Mouse (Mus musculus) layer of hippocampus, postnatal 10 days (tissue): ENCODE measurements at regions not wholly inside any gene's neighbourhood (a gene's known extent, or its start where the extent isn't known, plus 50 kb on each side); places are given as distances from the start of the nearest gene placed in this dataset.
A peak's percentile ranks its signal among the peaks of the same experiment; 100 is the strongest.

Experiments
- DNase-seq, 2 experiments: peaks; one replicate each; pipeline ENCODE4 v3.0.0; 2021; ENCODE audit warnings: low spot score in 2 of 2

DNA sequence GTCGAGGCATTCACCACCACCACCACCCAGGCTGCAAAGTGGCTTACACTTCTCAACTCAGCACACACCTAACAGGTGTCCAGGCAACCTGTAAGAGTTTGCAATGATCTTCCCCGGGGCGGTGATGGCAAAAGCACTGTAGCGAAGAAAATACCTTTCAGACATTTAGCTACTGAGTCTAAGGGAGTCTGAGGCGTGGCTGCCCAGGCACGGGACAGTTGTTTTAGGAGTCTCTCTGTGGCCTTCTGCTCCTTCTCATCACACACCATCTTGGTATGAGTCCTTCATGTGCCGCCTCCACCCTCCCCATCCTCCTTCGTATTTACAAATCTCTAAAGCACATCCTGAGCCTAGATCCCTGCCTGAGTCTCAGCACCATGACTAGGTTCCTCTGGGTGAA, 186.0 kb downstream of the Setd4 start:
- DNase-seq: no peak

DNA sequence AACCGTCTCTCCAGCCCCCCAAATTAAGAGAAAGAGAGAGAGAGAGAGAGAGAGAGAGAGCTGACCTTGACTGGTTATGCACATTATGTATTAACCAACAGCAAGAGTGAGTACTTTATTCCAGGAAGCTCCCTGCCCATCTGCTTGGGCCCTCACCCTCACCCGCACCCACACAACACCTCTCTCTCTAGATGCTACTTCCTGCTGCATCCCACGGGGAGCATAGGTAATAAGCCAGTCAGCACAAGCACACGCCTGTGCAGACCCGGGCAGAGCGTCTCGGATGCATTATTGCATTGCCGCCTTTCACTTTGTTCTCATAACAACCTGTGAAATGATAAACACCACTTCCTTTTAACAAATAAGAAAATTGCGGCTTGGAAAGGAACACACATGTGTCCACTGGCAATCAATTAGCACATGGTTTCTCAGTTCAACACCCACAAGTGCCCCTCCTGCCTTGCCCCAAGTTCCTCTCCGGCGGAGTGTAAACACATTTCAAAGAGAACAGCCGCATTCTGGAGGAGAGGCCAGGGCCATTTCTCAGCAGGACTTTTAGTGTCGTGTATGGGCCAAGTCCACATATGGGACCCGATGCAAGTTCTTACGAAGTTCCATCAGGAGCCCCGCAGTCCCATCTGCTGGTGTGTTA, 211.7 kb downstream of the Setd4 start:
- no peak for DNase-seq

DNA sequence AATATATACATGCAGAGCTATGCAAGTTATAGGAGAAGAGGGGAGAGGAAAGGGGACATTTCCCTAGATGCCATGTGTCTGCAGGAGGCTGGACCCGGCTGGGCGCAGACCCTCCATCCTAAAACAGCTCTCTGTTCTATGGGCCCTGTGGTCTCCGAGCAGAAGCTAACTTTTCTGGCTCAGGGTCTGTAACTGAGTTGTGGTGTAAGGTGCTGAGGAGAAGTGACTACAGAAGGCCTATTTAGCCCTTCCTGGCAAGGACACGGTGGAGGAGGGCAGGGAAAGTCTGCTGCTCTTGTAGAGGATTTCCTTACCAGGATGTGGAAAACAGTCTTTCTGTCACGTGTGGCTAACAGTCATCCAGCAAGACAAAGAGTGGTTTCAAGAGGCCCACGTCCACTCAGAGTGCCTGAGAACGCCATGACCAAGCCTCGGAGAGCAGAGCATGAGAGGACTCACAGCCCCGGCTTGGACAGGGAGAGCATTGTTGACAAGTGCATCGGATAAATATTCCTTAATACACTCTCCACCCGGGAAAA, 216.2 kb downstream of the Setd4 start:
- no peak for DNase-seq

DNA sequence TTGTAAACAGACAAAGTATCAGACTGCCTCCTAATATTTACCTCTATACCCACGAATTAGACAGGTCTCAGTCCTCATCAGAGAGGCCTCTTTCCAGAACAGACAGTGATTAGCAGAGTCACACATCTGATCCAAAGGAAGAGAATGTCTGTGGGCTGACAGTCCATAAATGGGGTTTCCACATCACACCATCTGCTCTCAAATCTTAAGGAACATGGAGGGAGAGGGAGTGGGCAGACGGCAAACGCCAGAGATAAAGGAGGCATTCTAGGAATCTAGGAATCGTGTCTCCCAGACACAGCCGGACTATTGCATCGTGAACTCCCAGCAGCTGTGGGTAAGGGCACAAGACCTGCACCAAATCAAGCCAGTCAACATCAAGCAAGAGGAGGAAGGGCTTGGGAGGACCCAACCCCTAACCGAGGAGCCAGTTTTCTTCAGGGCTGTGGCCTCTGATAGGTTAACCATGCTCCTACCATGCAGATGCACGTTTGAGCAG, 219.8 kb downstream of the Setd4 start:
- no peak for DNase-seq

DNA sequence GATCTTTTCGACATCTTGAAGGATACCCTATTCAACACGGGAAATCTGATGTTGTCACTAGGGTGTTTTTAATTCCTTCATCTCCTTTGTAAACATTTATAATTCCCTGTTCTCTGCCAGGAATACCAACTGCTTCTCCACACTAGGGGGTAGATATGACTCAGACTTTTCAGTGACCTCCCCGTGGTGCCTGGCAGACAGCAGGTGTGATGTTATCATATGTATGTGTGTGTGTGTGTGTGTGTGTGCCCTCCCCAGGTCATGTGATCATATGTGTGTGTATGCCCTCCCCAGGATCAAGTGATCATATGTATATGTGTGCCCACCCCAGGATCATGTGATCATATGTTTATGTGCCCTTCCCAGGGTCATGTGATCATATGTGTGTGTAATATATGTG, 220.9 kb downstream of the Setd4 start:
- no peak for DNase-seq

DNA sequence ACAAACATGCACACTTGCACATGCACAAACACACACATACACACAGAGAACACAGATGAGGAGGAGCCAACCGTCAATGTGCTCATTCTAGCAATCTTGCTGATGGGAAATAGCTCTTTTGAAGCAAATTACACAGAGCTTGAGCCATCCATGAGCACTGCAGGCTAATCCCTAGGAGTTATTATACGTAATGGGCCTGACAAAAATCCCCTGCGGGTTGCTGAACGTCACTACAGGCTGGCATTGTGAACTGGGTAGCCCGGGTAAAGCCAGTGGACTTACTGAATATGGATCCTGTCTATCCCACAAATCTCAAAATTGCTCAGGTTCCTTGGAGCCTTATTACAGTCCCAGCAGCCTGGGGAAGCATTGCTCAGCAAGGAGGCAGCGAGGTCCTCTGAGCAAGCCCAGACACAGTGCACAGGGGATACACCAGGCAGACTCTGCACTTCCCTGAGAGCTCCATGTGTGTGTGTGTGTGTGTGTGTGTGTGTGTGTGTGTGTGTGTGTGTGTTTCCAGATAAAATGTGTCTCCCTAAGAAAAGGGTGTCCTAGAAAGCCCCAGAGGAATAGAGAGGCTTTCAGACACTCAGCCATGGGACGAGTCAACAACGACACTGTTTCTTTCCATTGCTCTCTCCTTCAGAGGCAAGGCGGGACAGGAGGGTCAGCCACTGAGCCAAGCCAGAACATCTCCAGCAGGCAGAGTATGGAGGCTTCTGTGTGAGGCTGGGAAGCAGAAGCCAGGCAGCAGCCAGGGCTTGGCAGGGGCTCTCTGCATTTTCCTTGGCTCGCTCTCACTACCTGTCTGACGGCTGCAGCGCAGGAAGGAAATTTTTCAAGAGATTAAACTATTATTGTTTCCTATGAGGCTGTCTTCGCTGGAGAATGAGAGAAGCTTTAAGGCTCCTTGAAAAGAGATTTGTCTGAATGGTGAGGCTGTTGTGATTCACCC, 222.9 kb downstream of the Setd4 start:
- DNase-seq: peak in 1 of 2 experiments; percentile 15

DNA sequence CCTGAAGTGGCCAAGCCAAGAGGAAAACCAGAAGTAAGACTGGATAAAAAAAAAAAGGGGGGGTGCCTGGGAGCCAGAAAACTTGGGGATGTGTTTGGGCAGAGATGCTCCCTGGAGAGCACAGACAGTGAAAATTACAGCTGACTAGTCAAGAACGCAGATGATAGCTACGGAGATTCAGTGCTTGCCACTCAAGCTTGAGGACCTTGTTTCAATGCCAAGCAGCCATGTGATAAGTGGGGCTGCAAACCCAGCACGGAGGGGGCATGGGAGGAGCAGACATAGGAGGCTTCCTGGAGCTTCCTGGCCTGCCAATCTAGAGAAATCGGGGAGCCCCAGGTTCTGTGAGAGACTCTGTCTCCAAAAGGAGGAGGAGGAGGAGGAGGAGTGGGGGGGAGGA, 223.7 kb downstream of the Setd4 start:
- DNase-seq: no peak

DNA sequence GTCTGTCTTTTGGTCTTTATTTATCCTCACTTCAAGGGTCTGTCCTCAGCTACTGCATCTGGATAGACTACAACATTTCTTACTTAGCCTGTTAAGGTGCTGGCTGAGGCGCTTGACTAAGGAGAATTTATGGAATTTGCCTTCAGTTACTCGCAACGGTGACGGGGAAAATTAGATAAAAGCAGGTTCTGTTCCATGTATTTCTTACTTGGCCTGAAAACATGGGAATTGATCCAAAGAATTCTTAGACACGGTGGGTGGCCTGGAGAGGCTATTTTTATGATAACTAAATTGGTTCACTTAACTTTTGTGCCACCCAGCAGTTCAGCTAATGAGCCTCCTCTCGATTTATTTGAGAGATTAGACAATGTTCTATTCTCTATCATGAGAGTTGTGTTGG, 224.3 kb downstream of the Setd4 start:
- no peak for DNase-seq

DNA sequence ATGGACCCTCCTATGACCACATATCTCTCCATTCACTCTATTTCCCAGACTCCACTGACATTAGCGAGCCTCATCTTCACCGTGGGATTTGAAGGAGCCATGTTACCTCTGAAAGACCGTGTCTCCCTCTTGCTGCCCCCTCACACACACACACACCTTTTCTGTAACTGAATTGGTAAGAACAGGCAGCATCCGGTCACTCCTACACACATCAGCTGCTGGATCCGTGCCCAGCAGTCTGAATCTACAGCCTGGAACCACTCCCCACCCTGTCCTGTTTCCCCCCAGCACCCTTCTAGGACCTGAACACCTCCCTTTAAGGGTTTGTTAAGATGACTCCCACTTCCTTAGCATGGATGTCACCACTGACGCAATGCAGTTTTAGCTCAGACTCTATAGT, 229.2 kb downstream of the Setd4 start:
- DNase-seq: no peak

DNA sequence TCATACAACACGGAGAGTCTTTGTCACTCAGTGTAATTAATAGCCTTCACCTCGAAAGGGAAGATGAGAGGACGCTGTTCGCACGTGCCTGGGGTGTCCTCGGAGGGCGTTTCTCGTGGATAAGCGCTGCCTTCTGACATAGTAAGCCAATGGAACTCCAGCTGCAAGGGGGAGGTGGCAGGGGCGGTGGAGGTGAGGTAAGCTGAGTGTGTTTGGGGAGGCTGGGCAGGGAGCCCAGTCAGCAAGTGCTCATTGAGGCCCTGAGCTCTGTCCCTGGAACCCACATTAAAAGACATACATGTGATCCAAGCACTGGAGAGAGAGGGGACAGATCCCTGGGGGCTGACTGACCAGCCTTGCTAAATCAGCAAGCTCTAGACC, 234.1 kb downstream of the Setd4 start:
- DNase-seq: no peak

DNA sequence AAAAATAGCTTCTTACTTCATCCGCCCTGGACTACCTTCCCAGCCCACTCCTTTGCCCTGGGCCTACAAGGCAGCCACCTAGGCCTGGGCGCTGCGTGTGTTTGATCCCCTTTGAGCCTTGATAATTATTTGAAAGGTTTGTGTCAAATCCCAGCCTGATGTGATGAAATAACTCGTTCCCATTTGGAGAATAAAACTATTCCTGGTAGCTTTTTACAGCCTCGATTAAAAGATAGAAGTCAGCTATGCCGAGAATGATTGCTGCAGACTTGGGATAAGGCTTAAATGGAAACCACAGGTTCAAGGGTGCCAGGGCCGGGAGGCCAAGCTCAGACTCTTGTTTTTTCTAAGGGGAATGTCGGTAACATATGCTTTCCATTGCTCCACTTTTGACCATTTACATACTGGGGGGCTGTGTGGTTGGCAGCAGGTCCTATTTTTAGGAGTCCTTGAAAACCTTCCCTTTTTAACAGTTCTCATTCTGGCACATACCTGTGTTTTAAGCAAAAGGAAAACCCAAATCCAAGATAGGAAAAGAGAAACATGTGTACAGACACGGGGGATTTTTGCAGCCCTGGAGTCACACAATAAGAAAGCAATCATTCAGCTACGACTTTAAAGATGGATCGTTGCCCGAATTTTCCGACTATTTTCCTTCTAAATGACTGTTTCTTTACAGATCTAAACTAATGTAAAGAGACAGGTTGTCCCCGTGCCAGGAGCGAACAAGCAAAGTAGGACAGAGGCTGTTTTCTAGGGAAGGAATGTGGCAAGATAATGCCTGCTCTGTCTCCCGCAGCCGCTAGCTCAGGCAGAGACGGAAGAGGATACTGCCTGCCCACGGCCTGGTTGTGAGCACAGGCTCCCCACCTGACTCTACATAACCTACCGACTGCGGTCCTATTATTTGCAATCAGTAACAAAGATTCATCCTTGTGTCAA, 234.8 kb downstream of the Setd4 start:
- peak in 1 of 2 experiments; percentile 36 for DNase-seq

DNA sequence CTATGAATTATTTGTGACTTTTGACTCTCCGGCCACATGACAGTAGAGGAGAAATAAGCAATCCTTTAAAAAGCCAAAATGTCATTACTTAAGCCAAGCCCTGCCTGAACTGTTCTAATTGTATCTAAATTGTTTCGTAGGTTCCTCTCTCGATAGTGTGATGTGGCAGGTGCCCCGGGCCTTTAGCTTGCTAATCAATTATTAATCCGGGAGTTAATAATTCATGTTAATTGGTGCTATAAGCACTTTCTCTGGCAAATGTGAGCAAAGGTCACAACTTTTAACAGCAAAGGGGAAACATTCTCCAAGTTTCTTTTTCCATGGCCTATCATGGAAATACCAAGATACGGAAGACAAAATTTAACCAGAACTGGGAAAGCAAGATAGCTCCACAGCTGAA, 235.9 kb downstream of the Setd4 start:
- no peak for DNase-seq

DNA sequence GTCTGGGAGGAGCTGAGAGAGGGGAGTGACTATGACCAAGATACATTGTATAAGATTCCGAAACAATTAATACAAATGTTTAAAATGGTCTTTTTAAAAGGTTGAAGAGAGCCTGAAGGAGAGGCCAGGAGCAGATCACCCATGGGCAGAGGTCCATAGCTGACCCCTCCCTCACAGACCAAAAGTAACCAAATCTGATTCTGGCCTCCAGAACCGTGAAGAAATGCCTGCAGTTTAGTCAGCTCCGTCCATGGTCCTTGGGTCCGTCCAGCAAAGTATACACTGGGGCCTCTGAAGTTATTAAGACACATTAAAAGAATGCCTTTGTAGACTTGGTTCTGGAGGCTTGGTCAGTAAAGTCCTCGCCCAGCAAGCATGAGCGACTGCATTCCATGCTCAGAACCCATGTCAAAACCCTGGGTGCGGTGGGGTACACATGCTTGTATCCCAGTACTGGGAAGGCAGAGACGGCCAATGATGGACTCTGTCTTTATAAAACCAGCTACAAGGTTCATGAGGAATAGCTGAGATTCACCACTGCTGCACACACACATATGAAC, 236.5 kb downstream of the Setd4 start:
- DNase-seq: no peak

DNA sequence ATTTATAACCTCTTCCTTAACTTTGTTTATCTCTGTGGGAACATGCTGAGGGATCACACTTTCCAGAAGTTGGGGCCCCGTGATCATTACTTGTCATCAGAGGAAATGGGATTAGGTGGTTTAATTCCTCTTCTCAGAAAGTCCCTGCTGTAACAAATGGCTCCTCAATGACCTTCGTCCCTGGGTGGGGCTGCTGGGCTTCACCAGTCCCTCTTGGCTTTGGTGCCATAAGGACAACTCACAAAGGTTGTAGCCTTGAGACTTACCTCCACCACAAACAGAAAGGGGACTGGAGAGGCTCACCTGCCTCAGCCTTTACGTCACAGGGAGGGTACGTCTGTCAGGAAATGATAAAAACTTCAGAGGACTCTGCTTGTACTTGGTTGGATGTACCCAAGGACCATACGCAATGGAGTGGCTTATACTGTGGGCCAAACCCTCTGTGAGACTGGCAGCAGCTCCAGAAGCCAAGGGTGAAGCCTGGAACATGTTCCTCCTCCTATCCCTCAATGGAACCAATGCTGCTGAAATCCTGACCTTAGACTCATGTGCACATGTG, 237.4 kb downstream of the Setd4 start:
- DNase-seq: no peak

DNA sequence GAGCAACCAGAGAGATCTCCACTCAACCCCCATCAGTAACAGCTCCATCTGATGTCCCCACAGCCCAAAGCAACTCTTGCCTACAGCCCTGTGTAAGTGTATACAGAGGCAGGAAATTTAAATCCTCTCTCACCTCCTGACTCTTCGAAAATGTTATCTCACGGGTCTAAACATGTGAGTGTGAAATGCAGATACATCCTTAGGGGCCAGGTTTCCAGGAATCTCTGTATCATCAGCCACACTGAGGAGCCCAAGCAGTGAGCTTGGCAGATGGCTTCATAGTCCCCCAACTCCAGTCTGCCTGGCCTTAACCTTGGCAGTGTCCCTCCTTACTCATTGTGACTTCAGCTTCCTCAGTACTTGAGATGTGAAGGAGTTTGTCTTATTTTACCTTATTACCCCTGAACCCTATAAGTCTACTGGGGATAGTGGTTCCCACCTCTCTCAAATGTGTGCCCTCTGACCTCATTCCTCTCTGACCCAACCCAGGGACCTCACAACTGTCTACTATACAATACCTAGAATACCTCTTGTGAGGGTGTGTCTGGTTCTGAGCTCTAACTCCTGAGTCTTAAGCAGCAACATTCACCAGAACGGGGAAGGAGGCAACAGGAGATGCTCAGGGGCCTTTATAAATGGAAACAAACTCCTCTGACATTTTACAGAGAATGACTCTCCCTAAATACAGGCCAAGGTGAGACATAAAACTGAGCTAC, 238.5 kb downstream of the Setd4 start:
- no peak for DNase-seq

DNA sequence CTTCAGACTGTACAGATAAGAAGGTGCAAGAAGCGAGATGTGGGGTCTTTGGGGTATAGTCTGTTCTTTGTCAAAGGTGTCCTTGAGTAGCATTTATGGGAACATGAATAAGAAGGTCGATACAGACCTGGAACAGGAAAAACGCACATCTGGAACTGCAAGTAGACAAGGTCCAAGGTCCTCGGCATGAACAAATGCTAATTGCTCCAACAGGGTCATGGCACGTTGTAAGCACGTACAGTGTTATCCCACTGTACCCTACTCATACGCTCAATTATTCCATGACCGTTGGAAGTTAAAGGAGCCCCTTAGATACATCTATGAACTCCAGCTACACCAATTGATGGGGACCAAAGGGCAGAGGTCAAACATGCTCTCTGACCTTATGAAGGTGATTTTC, 244.1 kb downstream of the Setd4 start:
- no peak for DNase-seq

DNA sequence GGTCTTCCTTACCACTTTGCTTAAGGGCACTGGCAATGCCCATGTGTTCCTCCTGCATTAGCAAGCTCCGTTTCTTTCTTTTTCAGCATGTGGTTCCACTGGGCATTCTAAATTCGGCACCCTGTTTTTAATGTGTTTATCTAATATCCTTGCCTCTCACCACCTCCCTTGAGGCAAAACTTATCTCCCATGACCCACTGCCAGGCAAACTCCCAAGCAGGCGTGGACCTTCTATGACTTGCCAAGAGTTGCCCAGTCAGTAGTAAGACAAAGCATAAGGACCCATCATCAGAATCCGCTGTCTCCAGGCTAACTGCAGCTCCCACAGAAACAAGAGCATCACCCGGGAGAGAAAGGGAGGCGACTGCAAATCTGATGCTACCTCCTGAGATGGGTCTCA, 245.2 kb downstream of the Setd4 start:
- DNase-seq: no peak

DNA sequence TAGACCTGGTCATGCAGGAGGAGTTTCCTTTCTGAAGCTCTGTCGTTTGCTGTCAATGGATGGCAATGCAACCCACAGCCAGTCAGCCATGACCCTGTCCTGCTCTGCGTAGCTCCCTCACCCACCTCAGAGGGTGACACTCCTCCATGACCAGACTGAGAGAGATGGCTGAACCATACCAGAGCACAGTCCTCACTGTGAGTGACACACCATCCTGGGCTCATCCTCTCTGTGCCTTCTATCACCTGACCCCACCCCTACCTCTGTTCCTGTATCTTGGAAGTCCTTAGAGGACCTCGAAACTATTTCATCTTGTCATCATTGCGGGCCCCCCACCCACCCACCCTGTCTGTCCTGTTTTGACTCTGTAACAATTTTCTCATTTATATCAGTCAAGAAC, 245.7 kb downstream of the Setd4 start:
- no peak for DNase-seq

DNA sequence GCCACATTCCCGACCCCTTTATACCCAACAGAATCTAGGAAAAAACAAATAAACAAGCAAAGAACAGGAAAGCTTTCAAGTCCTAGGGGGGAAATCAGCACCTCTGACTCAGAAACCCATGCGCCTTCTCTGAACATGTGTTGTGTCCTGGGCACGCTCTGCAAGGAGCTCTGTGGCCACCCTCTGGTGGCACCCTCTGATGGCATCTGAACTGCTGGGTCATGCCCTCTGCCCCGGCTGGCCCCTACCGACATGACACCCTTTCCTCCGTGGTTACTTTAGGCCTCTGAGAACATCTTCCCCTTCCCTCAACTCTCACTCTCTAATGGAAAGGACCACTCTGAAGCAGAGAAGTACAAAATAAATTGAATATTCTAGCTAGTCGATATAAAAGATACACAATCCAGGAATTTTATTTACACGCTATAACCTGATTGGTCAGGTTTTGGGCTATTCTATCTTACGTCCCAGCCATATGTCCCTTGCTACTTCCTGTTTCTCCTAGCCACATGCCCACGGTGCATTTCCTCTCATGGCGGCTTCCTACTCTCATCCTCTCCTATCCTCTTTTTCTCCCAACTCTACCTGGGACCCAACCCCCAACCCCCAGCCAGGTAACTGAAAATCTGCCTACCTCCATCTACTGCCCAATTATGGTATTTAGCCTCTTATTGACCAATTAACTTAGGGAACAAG, 248.5 kb downstream of the Setd4 start:
- no peak for DNase-seq
